Mouse (Mus musculus): Measurements from ENCODE around the gene Cdon. TPM values are rescaled to one million over a fixed set of nuclear protein-coding genes. Genes with fewer than 3 reads are reported as not detected.
A peak's percentile ranks its signal among the peaks of the same experiment; 100 is the strongest.

Cdon gene
- polyA plus RNA-seq, 1 experiment from 2014 or later = 9.3 TPM

- H3K27me3 ChIP-seq (replicated peaks; ENCODE audit: control insufficient read depth, insufficient read depth, low read length) = no peaks in the 10 kb centered on the region
- peaks cover 17% of the 10 kb centered on the region for H3K4me1 ChIP-seq (replicated peaks; ENCODE audit: control insufficient read depth, insufficient read depth, low read length)
- H3K9me3 ChIP-seq (ENCODE audit: control insufficient read depth, low read length) = no peaks in the 10 kb centered on the region
- no peak overlapping the region for H3K4me3 ChIP-seq (ENCODE audit: low read depth, low read length)
- H3K27ac ChIP-seq (ENCODE audit: low read depth) = no peak overlapping the region
- ATAC-seq (replicated peaks; ENCODE audit: low FRiP score, low TSS enrichment, low read depth) (no peak), DNase-seq (ENCODE audit: low spot score) (no peak)
- H3K9ac ChIP-seq (ENCODE audit: low read length) = no peak overlapping the region
- 86% methylated on average over 4 of the region's 4 CpGs for WGBS
- no peak overlapping the region for H3K4me2 ChIP-seq (ENCODE audit: low read length)
- no peaks in the 10 kb centered on the region for H3K36me3 ChIP-seq (ENCODE audit: control insufficient read depth, insufficient read depth, low read length)
These were observed 17.4 kb upstream of the Cdon start for GRCm38 (mm10) chr9:35403490-35403889.

GRCm38 (mm10) chr9:35405038-35405905 is 15.7 kb upstream of the Cdon start:
- WGBS = 8% methylated on average over 13 of the region's 13 CpGs
- Histone ChIP-seq H3K27ac (ENCODE audit: low read depth) (peak overlapping the region; percentile 86), H3K4me1 (replicated peaks; ENCODE audit: control insufficient read depth, insufficient read depth, low read length) (peaks cover 17% of the 10 kb centered on the region), H3K36me3 (ENCODE audit: control insufficient read depth, insufficient read depth, low read length) (no peaks in the 10 kb centered on the region), H3K9ac (ENCODE audit: low read length) (no peak overlapping the region), H3K4me2 (ENCODE audit: low read length) (peak overlapping the region; percentile 32), H3K4me3 (ENCODE audit: low read depth, low read length) (no peak overlapping the region), H3K9me3 (ENCODE audit: control insufficient read depth, low read length) (no peaks in the 10 kb centered on the region), H3K27me3 (replicated peaks; ENCODE audit: control insufficient read depth, insufficient read depth, low read length) (no peaks in the 10 kb centered on the region)
- DNase-seq (ENCODE audit: low spot score) = no peak
- peak; percentile 59; the same call in 1 of the 2 replicates for ATAC-seq (replicated peaks; ENCODE audit: low FRiP score, low TSS enrichment, low read depth)

- Histone ChIP-seq H3K9me3 (ENCODE audit: control insufficient read depth, low read length) (no peaks in the 10 kb centered on the region), H3K9ac (ENCODE audit: low read length) (no peak overlapping the region), H3K27me3 (replicated peaks; ENCODE audit: control insufficient read depth, insufficient read depth, low read length) (no peaks in the 10 kb centered on the region), H3K4me1 (replicated peaks; ENCODE audit: control insufficient read depth, insufficient read depth, low read length) (peaks cover 6% of the 10 kb centered on the region; the same call in 1 of the 2 replicates), H3K36me3 (ENCODE audit: control insufficient read depth, insufficient read depth, low read length) (no peaks in the 10 kb centered on the region), H3K27ac (ENCODE audit: low read depth) (no peak overlapping the region), H3K4me2 (ENCODE audit: low read length) (no peak overlapping the region), H3K4me3 (ENCODE audit: low read depth, low read length) (no peak overlapping the region)
- ATAC-seq (replicated peaks; ENCODE audit: low FRiP score, low TSS enrichment, low read depth) (no peak), DNase-seq (ENCODE audit: low spot score) (no peak)
- 82% methylated on average over 11 of the region's 11 CpGs for WGBS
These were observed 9.5 kb upstream of the Cdon start for GRCm38 (mm10) chr9:35411225-35411965.

GRCm38 (mm10) chr9:35411975-35412374 is 9.0 kb upstream of the Cdon start:
- H3K4me1 ChIP-seq (replicated peaks; ENCODE audit: control insufficient read depth, insufficient read depth, low read length) = peaks cover 6% of the 10 kb centered on the region; the same call in 1 of the 2 replicates
- H3K4me2 ChIP-seq (ENCODE audit: low read length) = no peak overlapping the region
- no peak for ATAC-seq (replicated peaks; ENCODE audit: low FRiP score, low TSS enrichment, low read depth)
- 69% methylated on average over 7 of the region's 7 CpGs for WGBS
- no peaks in the 10 kb centered on the region for H3K27me3 ChIP-seq (replicated peaks; ENCODE audit: control insufficient read depth, insufficient read depth, low read length)
- no peaks in the 10 kb centered on the region for H3K9me3 ChIP-seq (ENCODE audit: control insufficient read depth, low read length)
- no peak overlapping the region for H3K27ac ChIP-seq (ENCODE audit: low read depth)
- H3K4me3 ChIP-seq (ENCODE audit: low read depth, low read length) = no peak overlapping the region
- no peak for DNase-seq (ENCODE audit: low spot score)
- no peak overlapping the region for H3K9ac ChIP-seq (ENCODE audit: low read length)
- H3K36me3 ChIP-seq (ENCODE audit: control insufficient read depth, insufficient read depth, low read length) = no peaks in the 10 kb centered on the region

- WGBS = 0% methylated on average over 35 of the region's 35 CpGs
- Histone ChIP-seq H3K4me3 (ENCODE audit: low read depth, low read length) (peak overlapping the region; percentile 89), H3K36me3 (ENCODE audit: control insufficient read depth, insufficient read depth, low read length) (no peaks in the 10 kb centered on the region), H3K9ac (ENCODE audit: low read length) (peak overlapping the region; percentile 87), H3K4me1 (replicated peaks; ENCODE audit: control insufficient read depth, insufficient read depth, low read length) (peaks cover 28% of the 10 kb centered on the region), H3K27me3 (replicated peaks; ENCODE audit: control insufficient read depth, insufficient read depth, low read length) (no peaks in the 10 kb centered on the region), H3K27ac (ENCODE audit: low read depth) (peak overlapping the region; percentile 92), H3K4me2 (ENCODE audit: low read length) (peak overlapping the region; percentile 65), H3K9me3 (ENCODE audit: control insufficient read depth, low read length) (no peaks in the 10 kb centered on the region)
- ATAC-seq (replicated peaks; ENCODE audit: low FRiP score, low TSS enrichment, low read depth) = no peak; the same call in 1 of the 2 replicates
- DNase-seq (ENCODE audit: low spot score) = peak; percentile 91
These were observed 855 bp downstream of the Cdon start for GRCm38 (mm10) chr9:35421730-35422235.

GRCm38 (mm10) chr9:35422405-35422941 is 1.5 kb downstream of the Cdon start:
- Histone ChIP-seq H3K9me3 (ENCODE audit: control insufficient read depth, low read length) (no peaks in the 10 kb centered on the region), H3K27me3 (replicated peaks; ENCODE audit: control insufficient read depth, insufficient read depth, low read length) (no peaks in the 10 kb centered on the region), H3K36me3 (ENCODE audit: control insufficient read depth, insufficient read depth, low read length) (no peaks in the 10 kb centered on the region), H3K4me2 (ENCODE audit: low read length) (peak overlapping the region; percentile 65), H3K27ac (ENCODE audit: low read depth) (peak overlapping the region; percentile 92), H3K4me3 (ENCODE audit: low read depth, low read length) (peak overlapping the region; percentile 89), H3K9ac (ENCODE audit: low read length) (peak overlapping the region; percentile 87), H3K4me1 (replicated peaks; ENCODE audit: control insufficient read depth, insufficient read depth, low read length) (peaks cover 29% of the 10 kb centered on the region)
- ATAC-seq (replicated peaks; ENCODE audit: low FRiP score, low TSS enrichment, low read depth) (no peak), DNase-seq (ENCODE audit: low spot score) (no peak)
- WGBS = 5% methylated on average over 4 of the region's 4 CpGs

GRCm38 (mm10) chr9:35423265-35423664 is 2.3 kb downstream of the Cdon start:
- 27% methylated on average over 4 of the region's 4 CpGs for WGBS
- no peak for DNase-seq (ENCODE audit: low spot score)
- H3K27me3 ChIP-seq (replicated peaks; ENCODE audit: control insufficient read depth, insufficient read depth, low read length) = no peaks in the 10 kb centered on the region
- H3K27ac ChIP-seq (ENCODE audit: low read depth) = no peak overlapping the region
- peak overlapping the region; percentile 89 for H3K4me3 ChIP-seq (ENCODE audit: low read depth, low read length)
- 0 out of 2 replicates have a peak overlapping the region, but pooled peaks have one; percentile 1 for H3K9ac ChIP-seq (ENCODE audit: low read length)
- ATAC-seq (replicated peaks; ENCODE audit: low FRiP score, low TSS enrichment, low read depth) = no peak
- no peaks in the 10 kb centered on the region for H3K9me3 ChIP-seq (ENCODE audit: control insufficient read depth, low read length)
- peaks cover 32% of the 10 kb centered on the region for H3K4me1 ChIP-seq (replicated peaks; ENCODE audit: control insufficient read depth, insufficient read depth, low read length)
- no peaks in the 10 kb centered on the region for H3K36me3 ChIP-seq (ENCODE audit: control insufficient read depth, insufficient read depth, low read length)
- H3K4me2 ChIP-seq (ENCODE audit: low read length) = peak overlapping the region; percentile 65

GRCm38 (mm10) chr9:35424671-35425070 is 3.7 kb downstream of the Cdon start:
- Histone ChIP-seq H3K4me2 (ENCODE audit: low read length) (peak overlapping the region; percentile 51), H3K4me1 (replicated peaks; ENCODE audit: control insufficient read depth, insufficient read depth, low read length) (peaks cover 32% of the 10 kb centered on the region), H3K4me3 (ENCODE audit: low read depth, low read length) (peak overlapping the region; percentile 32), H3K9ac (ENCODE audit: low read length) (peak overlapping the region; percentile 18), H3K36me3 (ENCODE audit: control insufficient read depth, insufficient read depth, low read length) (no peaks in the 10 kb centered on the region), H3K27ac (ENCODE audit: low read depth) (peak overlapping the region; percentile 59), H3K27me3 (replicated peaks; ENCODE audit: control insufficient read depth, insufficient read depth, low read length) (no peaks in the 10 kb centered on the region), H3K9me3 (ENCODE audit: control insufficient read depth, low read length) (no peaks in the 10 kb centered on the region)
- ATAC-seq (replicated peaks; ENCODE audit: low FRiP score, low TSS enrichment, low read depth) (peak; percentile 8; the same call in 1 of the 2 replicates), DNase-seq (ENCODE audit: low spot score) (peak; percentile 67)
- WGBS = 7% methylated on average over 8 of the region's 8 CpGs
